Mouse (Mus musculus): ENCODE measurements around the gene Prnp.

Prnp gene

GRCm38 (mm10) chr2:131949767-131950597 lies 40.3 kb downstream of the Prnp start:
- peak; percentile 80 for DNase-seq (ENCODE audit: low spot score)

DNA sequence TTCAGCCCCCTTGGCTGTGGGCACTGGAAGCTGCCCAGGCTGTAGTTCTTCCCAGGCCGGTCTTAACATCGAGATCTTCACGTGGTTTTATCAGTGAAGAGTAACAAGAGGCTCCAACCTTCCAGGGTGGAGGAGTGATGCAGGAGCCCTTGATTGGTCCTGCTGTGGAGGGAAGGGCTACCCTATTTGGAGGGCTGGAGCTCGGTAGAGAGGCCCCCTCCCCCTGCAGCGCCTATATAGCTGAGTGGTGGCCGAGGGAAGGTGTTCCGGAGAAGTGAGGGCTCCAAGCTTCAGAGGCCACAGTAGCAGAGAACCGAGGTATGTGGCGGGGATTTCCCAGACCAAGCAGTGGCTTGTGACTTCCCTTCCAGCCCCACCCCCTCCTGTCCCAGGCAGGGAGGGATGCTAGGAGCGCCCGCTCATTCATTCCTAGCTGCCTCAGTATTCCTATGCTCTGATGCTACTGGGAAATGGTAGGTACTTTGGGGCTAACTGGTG lies 40.9 kb downstream of the Prnp start, which contains the start of gene Prnd:
Prnd (plus strand) TSS at position 264 of the 498 bp plus-strand sequence.
- DNase-seq (ENCODE audit: low spot score): no peak

DNA sequence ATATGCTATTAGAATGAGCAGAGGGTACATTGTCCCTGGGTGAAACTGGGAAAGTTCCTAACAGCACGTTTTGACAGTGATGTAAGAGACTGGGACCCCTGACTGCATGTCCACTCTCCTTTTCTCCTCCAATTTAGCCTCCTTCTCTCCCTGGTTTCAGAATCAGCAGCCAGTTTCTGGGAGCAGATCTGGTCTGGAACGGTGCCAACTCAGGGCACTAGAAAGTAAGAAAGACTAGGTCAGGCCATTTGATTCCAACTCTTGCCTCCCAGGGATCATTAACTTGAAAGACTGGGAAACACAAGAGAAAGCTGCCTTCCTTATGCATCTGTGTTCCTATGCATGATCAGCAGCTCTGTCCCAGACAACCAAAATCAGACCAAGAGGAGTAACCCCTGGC lies 42.7 kb downstream of the Prnp start:
- DNase-seq (ENCODE audit: low spot score): no peak

DNA sequence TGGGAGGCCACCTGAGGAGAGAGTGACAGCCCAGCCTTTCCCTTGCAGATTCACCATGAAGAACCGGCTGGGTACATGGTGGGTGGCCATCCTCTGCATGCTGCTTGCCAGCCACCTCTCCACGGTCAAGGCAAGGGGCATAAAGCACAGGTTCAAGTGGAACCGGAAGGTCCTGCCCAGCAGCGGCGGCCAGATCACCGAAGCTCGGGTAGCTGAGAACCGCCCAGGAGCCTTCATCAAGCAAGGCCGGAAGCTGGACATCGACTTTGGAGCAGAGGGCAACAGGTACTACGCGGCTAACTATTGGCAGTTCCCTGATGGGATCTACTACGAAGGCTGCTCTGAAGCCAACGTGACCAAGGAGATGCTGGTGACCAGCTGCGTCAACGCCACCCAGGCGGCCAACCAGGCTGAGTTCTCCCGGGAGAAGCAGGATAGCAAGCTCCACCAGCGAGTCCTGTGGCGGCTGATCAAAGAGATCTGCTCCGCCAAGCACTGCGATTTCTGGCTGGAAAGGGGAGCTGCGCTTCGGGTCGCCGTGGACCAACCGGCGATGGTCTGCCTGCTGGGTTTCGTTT lies 43.3 kb downstream of the Prnp start:
- peak; percentile 39 for DNase-seq (ENCODE audit: low spot score)

DNA sequence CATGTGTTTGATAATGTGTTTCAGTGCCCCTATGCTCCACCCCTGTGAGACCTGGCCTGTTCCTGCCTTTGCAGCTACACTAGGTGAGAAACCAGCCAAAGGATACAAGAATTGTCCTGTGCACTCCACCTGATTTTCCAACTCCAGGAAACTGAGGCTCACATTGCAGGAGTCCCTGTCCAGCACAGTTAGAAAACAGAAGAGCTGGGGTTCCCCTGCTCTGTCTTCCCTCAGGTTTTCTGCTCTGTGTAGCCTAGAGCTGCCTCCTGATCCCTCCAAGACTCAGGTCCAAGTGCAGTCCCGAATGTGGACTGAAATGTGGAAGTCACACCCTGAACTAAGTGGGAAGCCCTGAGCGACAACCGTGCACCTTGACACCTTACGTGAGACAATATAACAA lies 44.0 kb downstream of the Prnp start:
- DNase-seq (ENCODE audit: low spot score): no peak

DNA sequence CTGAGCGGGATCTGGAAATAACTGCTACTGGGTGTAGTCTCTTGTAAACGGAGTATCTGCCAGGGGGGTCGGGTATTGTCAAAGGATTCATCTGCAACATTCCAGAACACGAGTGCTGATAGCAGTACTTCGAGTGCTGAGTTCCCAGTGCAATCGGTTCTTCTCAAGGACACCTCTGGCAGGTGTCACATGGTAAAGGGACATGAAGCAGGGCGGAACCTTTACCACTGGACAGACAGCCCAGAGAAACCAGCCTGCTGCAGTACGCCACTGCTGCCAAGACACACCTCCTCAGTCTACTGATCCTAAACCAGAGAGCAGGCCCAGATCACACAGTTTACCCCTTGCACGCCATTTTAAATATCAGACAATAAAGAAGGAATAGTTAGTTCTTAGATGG lies 45.1 kb downstream of the Prnp start:
- no peak for DNase-seq (ENCODE audit: low spot score)

DNA sequence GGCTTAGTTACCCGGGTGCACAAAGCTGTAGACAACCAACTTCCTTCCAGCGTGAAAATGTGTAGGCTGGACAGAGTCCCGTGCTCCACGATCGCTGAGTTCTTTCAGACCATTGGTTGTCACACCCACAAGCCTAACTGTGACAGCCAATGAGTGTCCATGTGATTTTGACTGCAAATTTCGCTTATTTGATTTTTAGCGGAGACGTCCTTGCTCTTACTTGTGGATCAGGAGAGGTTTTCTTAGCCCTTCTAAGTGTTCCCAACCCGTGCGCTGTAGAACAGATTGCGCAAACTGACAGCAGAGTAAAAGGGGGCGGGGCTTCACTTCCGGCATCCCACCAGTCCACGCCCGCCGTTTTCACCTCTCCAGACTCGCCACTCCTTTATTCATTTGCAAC lies 45.5 kb downstream of the Prnp start:
- peak; percentile 65 for DNase-seq (ENCODE audit: low spot score)

GRCm38 (mm10) chr2:131956336-131957256 lies 46.9 kb downstream of the Prnp start:
- no peak for DNase-seq (ENCODE audit: low spot score)

DNA sequence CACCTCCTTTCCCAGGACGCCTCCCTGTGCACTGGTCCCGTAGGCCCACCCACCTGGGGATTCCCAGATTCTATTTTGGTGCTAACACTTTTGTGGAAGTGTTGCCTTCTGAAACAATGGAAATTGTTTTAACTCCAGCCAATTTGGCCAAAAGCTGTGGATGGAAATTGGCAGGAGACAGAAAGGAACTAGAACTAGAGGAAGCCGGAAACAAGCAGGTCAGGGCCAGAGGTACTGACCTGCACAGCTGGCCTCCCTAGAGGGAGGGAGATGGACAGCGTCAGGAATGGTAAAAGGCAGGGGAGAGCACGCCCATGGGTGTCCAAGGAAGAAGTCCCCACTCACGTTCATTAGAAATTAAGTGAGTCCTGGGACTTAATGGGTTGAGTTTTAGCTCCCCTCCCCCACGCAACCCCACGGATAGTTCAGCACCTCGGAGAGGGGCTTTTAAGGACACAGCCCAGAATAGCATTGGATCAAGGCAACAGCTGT lies 48.0 kb downstream of the Prnp start:
- peak; percentile 54 for DNase-seq (ENCODE audit: low spot score)

GRCm38 (mm10) chr2:131961671-131962070 lies 51.9 kb downstream of the Prnp start:
- no peak for DNase-seq (ENCODE audit: low spot score)

DNA sequence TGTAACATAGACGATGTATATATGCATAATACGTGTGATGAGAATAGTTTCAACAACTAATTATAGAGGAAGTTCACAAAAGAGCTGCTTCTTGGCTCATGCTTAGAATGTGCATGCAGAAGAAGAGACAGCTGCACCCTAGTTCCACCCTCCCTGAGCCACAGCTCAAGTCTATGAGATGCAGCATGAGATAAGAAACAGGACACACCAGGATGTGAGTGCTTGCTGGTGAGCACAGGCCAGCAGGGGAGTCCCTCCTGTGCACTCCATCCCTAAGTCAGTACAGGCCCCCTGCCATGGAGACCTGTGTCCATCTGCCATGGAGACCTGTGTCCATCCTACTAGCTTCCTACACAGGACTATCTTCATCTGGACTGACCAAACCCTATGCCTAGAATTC lies 60.9 kb downstream of the Prnp start:
- no peak for DNase-seq (ENCODE audit: low spot score)

DNA sequence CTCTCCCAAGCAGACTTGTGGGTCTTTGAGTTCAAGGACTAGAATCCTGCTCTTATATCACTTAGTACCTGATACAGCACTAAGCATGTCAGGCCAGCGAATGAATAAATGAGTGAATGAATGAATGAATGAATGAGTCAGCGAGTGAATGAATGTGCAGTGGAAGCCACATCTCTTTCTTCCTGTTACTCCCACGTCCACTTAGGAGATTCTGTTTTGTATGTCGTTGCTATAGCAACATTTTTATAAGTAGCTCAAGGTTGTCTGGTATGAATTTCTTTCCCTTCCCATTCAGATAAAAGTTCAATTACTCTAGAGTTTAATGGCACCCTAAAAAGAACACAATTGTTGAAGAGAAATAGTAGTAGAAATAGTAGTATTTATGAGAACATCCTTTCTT lies 61.4 kb downstream of the Prnp start:
- no peak for DNase-seq (ENCODE audit: low spot score)

DNA sequence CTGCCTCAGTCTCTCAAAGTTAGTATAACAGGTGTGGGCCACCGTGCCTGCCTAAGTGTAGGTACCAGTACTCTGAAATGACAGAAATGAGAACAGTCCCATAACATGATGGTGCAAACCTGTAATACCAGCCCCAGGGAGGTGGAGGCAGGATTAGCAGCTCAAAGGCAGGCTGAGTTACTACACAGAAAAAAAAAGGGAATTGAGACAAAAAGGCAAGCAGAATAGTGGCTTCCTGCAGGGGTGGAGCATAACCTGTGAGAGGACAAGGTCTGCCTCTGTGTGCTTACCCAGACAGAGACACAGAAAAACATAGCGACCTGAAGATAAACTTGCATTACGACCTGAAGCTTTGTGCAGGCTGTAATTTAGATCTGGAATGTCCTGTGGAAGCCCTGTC lies 66.9 kb downstream of the Prnp start:
- no peak for DNase-seq (ENCODE audit: low spot score)

GRCm38 (mm10) chr2:131980866-131981265 lies 71.1 kb downstream of the Prnp start:
- no peak for DNase-seq (ENCODE audit: low spot score)

GRCm38 (mm10) chr2:131982546-131983196 lies 72.9 kb downstream of the Prnp start:
- DNase-seq (ENCODE audit: low spot score): peak; percentile 80

GRCm38 (mm10) chr2:131987950-131988349 lies 78.2 kb downstream of the Prnp start:
- DNase-seq (ENCODE audit: low spot score): peak; percentile 47
